Mouse (Mus musculus) intestine, postnatal 0 days (tissue): ENCODE results near the gene Exoc2. TPM values are rescaled to one million over a fixed set of nuclear protein-coding genes. Genes with fewer than 3 reads are reported as not detected.

Experiments
- ATAC-seq: fragments of 200-750 bp; cut with Nextera tagmentation; 2 replicates; pipeline ENCODE4 v1.8.0; 2017; ENCODE audit warnings: mild to moderate bottlenecking, moderate TSS enrichment, moderate library complexity
- H3K27ac ChIP-seq: fragments of 300-500 bp; sonication (generic); 2 replicates; pipeline ENCODE4 v1.5.1; 2014; ENCODE audit warnings: mild to moderate bottlenecking, low read depth, low read length, moderate library complexity
- H3K27me3 ChIP-seq: fragments of 300-500 bp; sonication (generic); replicated peaks from 2 replicates; pipeline ENCODE4 v1.6.1; 2014; ENCODE audit warnings: low read length, mixed read lengths; ENCODE audit not compliant: control insufficient read depth, insufficient read depth
- H3K36me3 ChIP-seq: fragments of 300-500 bp; sonication (generic); 2 replicates; pipeline ENCODE4 v1.6.1; 2014; ENCODE audit warnings: mild to moderate bottlenecking, moderate library complexity; ENCODE audit not compliant: control insufficient read depth, insufficient read depth
- H3K4me1 ChIP-seq: fragments of 300-500 bp; sonication (generic); replicated peaks from 2 replicates; pipeline ENCODE4 v1.6.1; 2014; ENCODE audit warnings: antibody characterized with exemption, low read length, mixed read lengths; ENCODE audit not compliant: control insufficient read depth, insufficient read depth
- H3K4me2 ChIP-seq: fragments of 300-500 bp; sonication (generic); replicated peaks from 2 replicates; pipeline ENCODE4 v1.6.1; 2014; ENCODE audit warnings: low read depth, mild to moderate bottlenecking, moderate library complexity
- H3K4me3 ChIP-seq: fragments of 300-500 bp; sonication (generic); 2 replicates; pipeline ENCODE4 v1.5.1; 2014; ENCODE audit warnings: low read depth, low read length
- H3K9ac ChIP-seq: fragments of 300-500 bp; sonication (generic); 2 replicates; pipeline ENCODE4 v1.6.1; 2014; ENCODE audit warnings: mild to moderate bottlenecking, low read depth, low read length
- H3K9me3 ChIP-seq: fragments of 300-500 bp; sonication (generic); 2 replicates; pipeline ENCODE4 v1.6.1; 2016; ENCODE audit warnings: mixed run types; ENCODE audit not compliant: control insufficient read depth
- CTCF ChIP-seq: sonication (generic); IDR thresholded peaks from 2 replicates; pipeline ENCODE4 v1.5.1; 2016; ENCODE audit warnings: low read depth, mild to moderate bottlenecking, control low read depth, antibody characterized with exemption, moderate library complexity
- WGBS: fragments of 180-500 bp; shearing (Covaris S2); extraction: QIAGEN DNeasy Blood & Tissue Kit; methylation state at CpG from one replicate; pipeline ENCODE4 v1.1.7; 2014; 5-methylcytosine and 5-hydroxymethylcytosine counted together
- polyA plus RNA-seq: library from polyadenylated mRNA; unstranded; fragments of >200 nt; fragmentation: Nextera tagmentation; extraction: Ambion mirVana; gene quantifications from 2 replicates; pipeline ENCODE4 v1.2.1, GENCODE M21; 2015

The Exoc2 gene
- polyA plus RNA-seq, 1 experiment from 2014 or later: 10.7 TPM

GRCm38 (mm10) chr13:30978224-30978623 lies 4.3 kb upstream of the Exoc2 start:
- H3K27me3 ChIP-seq: peaks cover 7% of the 10 kb centered on the region; the same call in 1 of the 2 replicates
- 68% methylated on average over 4 of the region's 4 CpGs for WGBS
- H3K36me3 ChIP-seq: no peaks in the 10 kb centered on the region
- H3K4me1 ChIP-seq: no peaks in the 10 kb centered on the region
- no peak overlapping the region for H3K4me3 ChIP-seq
- no peak for TF ChIP-seq CTCF
- H3K9me3 ChIP-seq: no peaks in the 10 kb centered on the region
- no peak overlapping the region for H3K27ac ChIP-seq
- H3K9ac ChIP-seq: no peak overlapping the region
- no peak overlapping the region for H3K4me2 ChIP-seq
- ATAC-seq: no peak

DNA sequence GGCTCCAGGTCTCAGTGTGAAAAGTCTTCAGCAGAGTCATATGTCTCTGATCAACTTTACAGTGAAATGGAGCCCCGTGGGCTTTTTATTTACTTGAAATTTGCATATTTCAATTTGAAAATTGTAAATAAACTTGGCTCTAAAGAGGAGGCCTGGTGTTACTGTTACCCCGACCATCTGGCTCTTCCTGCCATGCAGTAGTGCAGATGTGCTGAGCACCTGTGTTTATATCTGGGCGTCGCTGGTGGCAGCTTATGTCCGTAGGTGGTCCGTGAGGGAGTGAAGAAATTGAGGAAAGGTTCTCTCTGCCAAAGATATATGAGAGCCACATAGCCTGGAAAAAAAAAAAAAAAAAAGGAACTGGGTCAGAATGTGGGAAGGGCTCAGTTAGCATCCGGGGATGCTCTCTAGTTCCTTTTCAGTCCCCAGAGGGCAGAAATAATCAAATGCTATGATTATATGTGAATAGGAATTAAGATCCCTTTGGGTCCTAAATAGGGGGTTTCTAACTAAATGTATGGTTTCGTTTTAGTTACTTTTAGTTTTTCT lies 2.7 kb upstream of the Exoc2 start:
- H3K9me3 ChIP-seq: no peaks in the 10 kb centered on the region
- no peaks in the 10 kb centered on the region for H3K27me3 ChIP-seq
- TF ChIP-seq CTCF: no peak
- no peak overlapping the region for H3K4me3 ChIP-seq
- ATAC-seq: no peak
- 45% methylated on average over 8 of the region's 8 CpGs for WGBS
- no peak overlapping the region for H3K4me2 ChIP-seq
- no peaks in the 10 kb centered on the region for H3K4me1 ChIP-seq
- H3K27ac ChIP-seq: no peak overlapping the region
- no peak overlapping the region for H3K9ac ChIP-seq
- no peaks in the 10 kb centered on the region for H3K36me3 ChIP-seq

GRCm38 (mm10) chr13:30974247-30974630 lies 346 bp upstream of the Exoc2 start:
- Histone ChIP-seq H3K27me3 (no peaks in the 10 kb centered on the region), H3K36me3 (no peaks in the 10 kb centered on the region), H3K4me2 (peak overlapping the region; percentile 73), H3K4me1 (no peaks in the 10 kb centered on the region), H3K4me3 (peak overlapping the region; percentile 96), H3K9me3 (no peaks in the 10 kb centered on the region), H3K27ac (no peak overlapping the region), H3K9ac (peak overlapping the region; percentile 91; the same call in 1 of the 2 replicates)
- peak; percentile 40 for ATAC-seq
- no peak for TF ChIP-seq CTCF
- WGBS: 21% methylated on average over 5 of the region's 5 CpGs

- Histone ChIP-seq H3K36me3 (no peaks in the 10 kb centered on the region), H3K9ac (no peak overlapping the region), H3K27me3 (no peaks in the 10 kb centered on the region), H3K4me2 (no peak overlapping the region), H3K27ac (no peak overlapping the region), H3K4me1 (peaks cover 3% of the 10 kb centered on the region; the same call in 1 of the 2 replicates), H3K9me3 (no peaks in the 10 kb centered on the region), H3K4me3 (no peak overlapping the region)
- 84% methylated on average over 2 of the region's 2 CpGs for WGBS
- 0 out of 2 replicates have a peak, but pooled peaks have one; percentile 8 for TF ChIP-seq CTCF
- no peak for ATAC-seq
Measured at GRCm38 (mm10) chr13:30972102-30972501, 1.8 kb downstream of the Exoc2 start.

DNA sequence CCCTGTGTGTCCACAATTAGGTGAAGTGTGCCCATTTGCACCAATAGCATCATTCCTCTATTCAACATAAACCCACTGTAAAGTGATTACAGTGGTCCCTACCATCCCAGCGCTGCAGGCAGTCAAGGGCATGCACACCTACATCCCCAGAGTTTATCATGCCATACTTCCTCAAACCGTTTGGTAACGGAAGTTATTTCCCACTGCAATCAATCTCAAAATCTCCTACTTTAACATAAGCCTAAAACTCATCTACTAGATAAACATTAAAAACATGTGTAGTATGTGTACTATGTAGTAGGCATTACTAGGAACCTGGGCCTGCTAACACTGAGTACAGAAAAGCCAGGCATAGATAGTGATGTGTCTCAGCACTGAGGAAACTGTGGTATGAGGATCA lies 2.8 kb downstream of the Exoc2 start:
- H3K36me3 ChIP-seq: no peaks in the 10 kb centered on the region
- H3K9ac ChIP-seq: no peak overlapping the region
- no peak overlapping the region for H3K4me3 ChIP-seq
- no peak overlapping the region for H3K27ac ChIP-seq
- no peak for ATAC-seq
- peaks cover 3% of the 10 kb centered on the region; the same call in 1 of the 2 replicates for H3K4me1 ChIP-seq
- H3K4me2 ChIP-seq: no peak overlapping the region
- no peaks in the 10 kb centered on the region for H3K9me3 ChIP-seq
- TF ChIP-seq CTCF: no peak
- WGBS: 71% methylated on average over 3 of the region's 3 CpGs
- H3K27me3 ChIP-seq: no peaks in the 10 kb centered on the region

DNA sequence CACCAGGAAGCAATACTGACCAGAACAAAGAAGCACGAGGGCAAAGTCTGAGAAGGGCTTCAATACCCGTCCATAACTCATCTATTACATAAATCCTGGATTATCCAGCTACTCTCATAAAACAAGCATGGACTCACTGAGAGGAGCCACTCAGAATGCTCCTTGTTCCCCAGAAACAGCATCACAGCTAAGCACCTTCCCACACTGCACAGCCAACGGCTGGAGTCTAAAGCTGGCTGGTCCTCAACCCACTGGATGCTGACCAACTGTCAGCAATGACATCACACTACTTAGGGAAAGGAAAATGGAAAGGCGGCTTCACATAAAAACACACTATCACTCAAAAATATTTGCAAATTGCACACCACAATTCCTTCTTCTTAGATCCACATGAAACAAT lies 5.6 kb downstream of the Exoc2 start:
- Histone ChIP-seq H3K27ac (no peak overlapping the region), H3K9ac (no peak overlapping the region), H3K36me3 (no peaks in the 10 kb centered on the region), H3K9me3 (no peaks in the 10 kb centered on the region), H3K27me3 (no peaks in the 10 kb centered on the region), H3K4me2 (no peak overlapping the region), H3K4me1 (peaks cover 3% of the 10 kb centered on the region; the same call in 1 of the 2 replicates), H3K4me3 (no peak overlapping the region)
- no peak for ATAC-seq
- TF ChIP-seq CTCF: no peak
- 37% methylated on average over 4 of the region's 4 CpGs for WGBS
